Mouse (Mus musculus) embryo, embryonic 10.5 days (tissue): ENCODE measurements at regions not wholly inside any gene's neighbourhood (a gene's known extent, or its start where the extent isn't known, plus 50 kb on each side); places are given as distances from the start of the nearest gene placed in this dataset.

Experiments used
- DNase-seq: peaks from one replicate; pipeline ENCODE4 v3.0.0-alpha.2; 2015; ENCODE audit warnings: low spot score

DNA sequence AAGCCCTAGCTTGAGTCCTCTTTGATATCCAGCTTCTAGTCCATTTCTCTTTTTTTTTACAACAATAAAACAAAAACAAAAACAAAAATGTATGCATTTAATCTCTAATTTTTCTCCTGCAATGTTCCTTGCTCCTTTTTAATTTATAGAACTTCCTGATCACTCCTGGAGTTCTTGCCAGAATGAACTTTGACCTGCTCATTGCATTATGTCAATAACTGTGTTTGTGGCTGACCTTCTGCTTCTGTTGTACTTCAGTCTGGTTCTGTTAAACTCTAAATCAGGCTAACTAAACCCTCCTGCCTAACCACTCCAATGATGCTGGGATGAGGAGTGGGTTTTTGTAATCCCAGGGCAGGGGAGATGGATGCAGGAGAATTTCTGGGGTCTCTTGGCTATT lies 674.0 kb downstream of the Gsdmc2 start:
- DNase-seq: no peak

GRCm38 (mm10) chr15:63170171-63170570 lies 674.8 kb downstream of the Gsdmc2 start:
- DNase-seq: no peak

DNA sequence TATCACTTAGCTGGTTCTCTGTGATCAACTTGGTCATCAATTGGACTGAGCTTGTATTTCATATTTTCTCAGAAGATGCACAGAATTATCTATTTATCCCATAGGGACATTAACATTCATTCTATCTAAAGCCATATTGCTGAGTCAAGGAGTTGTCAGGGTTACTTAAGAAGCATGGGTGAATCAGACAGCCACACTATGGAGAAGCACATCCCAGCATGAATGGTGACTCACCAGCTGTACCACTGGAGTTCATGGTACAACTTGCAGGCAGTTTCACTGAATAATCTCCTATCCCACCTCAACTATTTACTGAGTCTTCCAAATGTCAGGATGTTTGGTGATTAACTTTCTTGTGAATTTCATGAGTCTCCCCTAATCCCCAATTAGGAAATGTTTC lies 678.6 kb downstream of the Gsdmc2 start:
- no peak for DNase-seq

- peak; percentile 49 for DNase-seq
These were observed 681.3 kb downstream of the Gsdmc2 start for GRCm38 (mm10) chr15:63163550-63164279.

DNA sequence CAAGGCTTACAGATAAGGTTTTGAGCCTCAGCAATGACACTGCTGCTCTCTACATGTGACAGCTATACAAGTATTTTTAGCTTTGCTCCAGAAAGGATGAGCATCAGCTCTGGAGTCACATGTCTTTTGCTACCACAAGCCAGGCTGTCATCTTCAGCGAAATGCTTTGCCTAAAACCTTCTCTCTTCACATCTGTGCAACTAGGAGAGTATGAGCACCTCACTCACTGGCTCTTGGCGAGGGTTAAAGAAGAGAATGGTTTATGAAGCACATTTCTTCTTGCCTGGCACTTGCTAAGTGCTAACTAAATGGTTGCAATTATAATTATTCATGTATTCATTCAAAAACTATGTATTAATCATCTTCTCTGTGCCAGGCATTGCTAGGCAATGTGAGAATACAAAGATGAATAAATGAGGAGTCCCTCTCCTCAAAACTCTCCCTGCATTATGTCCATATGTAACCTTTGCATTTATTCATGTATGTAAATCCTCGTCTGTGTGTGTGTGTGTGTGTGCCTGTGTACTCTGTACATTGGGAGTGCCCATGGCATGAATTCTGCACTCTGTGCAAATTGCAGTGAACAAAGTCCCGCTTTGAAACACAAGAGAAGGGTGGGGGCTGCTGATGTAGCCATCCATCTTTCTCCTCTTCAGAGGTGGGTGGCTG lies 682.0 kb downstream of the Gsdmc2 start:
- DNase-seq: no peak

DNA sequence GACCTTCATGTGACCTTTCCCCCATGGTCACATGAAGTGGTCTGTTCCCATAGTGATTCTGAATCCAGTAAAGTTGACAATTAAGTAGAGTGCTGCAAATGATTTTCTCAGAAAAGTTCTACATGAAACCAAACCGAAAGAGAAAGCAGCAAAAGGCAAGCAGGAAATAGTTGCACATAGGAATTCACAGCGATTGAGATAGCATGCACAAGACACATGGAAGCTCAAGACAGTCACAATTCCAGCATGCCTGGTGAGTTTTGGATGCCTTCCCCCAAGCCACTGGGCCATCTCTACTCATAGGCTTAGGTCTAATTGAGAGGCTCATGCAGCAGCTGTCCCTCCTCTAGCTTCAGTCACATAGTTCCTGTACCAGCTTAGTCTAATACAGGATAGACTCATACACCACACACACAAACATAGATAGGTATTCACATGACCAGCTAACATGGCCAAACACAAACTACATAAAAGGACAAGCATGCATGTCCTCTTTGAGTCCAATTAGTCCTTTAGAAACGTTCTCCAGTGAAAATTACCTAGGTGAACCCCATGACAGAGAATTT lies 721.8 kb downstream of the Gsdmc2 start:
- DNase-seq: no peak

DNA sequence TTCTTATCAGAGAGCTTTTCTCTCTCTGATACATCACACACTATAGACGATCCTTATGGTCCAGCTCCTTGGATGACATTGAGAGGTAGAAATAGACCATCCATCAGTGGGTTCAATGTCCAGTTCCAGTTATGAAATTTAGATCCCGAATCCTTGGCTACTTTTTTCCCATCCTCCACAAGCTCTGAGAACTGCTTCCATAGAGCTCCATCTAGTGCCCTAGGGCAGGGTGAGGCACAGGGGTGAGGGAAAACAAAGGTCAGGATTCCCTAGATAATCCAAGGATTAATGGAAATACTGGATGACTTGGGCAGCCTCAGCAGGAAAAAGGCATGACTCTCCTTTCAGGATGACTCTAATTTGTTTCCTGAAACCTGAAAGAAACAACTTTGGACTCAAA lies 732.1 kb downstream of the Gsdmc2 start:
- peak; percentile 18 for DNase-seq

- no peak for DNase-seq
These were observed 744.9 kb downstream of the Gsdmc2 start for GRCm38 (mm10) chr15:63100093-63100492.

- no peak for DNase-seq
These were observed 763.0 kb downstream of the Gsdmc2 start for GRCm38 (mm10) chr15:63081972-63082371.

GRCm38 (mm10) chr15:63079825-63080224 lies 765.2 kb downstream of the Gsdmc2 start:
- DNase-seq: no peak

DNA sequence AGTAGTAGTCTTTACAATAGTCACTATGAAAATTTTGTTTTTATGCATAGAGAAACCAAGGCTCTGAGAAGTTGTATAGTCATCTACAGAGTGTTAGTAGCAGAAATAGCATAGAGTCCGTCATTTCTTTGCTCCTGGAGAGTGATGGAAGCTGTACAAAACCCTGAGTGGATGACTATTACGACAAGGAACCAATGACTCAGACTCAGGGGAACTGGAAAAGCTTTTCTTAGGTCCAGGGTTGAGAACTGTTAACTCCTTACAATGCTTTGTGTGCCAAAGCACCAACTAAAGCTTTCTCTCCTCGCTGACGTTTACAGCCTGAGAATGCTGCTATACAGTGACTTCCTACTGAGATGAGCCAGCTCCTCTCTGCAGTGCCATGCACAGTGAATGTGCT lies 773.1 kb downstream of the Gsdmc2 start:
- no peak for DNase-seq

DNA sequence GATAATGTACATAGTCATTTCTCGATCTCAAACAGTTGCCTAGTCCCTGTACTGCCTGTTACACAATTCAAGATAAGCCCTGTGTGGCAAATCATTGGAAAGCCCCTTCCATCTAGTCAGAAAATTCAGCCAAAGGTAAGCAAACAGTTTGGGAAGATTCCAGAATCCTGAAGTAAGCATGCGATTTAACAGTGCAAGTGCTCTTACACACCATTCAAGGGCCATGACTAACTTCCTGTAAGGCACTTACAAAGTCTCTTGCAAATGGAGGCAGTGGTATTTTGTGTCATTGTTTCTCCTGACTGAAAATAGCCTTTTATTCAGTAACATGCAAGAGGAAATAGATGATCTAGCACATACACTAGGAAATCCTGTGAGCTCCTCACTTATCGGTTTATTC lies 777.9 kb downstream of the Gsdmc2 start:
- DNase-seq: no peak

- no peak for DNase-seq
These were observed 778.9 kb downstream of the Gsdmc2 start for GRCm38 (mm10) chr15:63066020-63066439.

DNA sequence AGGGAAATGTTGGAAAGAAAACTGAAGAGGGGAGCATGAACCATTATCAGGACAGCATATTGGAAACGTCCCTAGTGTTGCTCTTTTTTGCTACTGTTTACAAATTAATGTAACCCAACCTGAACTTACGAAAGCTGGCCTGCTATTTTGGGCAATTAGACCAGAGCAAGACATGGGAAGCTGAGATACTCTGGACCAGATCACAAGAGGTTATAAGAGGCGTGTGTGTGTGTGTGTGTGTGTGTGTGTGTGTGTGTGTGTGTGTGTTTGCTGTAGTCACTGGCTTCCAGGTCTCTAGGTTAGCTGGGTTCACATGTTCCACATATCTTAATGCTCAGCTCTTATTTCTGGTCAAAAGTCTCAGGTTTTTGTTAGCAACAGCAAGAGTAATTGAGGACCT lies 783.1 kb downstream of the Gsdmc2 start:
- no peak for DNase-seq

DNA sequence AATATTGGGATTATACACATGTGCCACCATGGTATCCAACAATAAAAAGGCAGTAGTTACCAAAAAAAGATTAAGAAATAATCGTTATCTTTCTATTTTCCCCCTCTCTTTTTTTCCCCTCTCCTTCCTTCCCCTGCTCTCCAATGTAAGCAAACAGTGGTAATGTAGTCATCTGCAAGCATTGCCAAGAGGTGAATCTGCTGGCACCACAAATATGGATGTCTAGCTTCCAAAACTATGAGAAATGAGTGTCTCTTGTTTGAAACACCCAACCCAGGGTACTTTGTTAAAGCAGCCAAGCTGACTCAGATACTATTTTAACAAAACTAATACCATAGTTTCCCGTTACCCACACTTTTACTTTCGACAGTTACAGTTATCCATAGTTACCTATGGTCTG lies 784.2 kb downstream of the Gsdmc2 start:
- no peak for DNase-seq

- peak; percentile 91 for DNase-seq
These were observed 792.3 kb downstream of the Gsdmc2 start for GRCm38 (mm10) chr15:63052570-63053255.

GRCm38 (mm10) chr15:63050033-63050432 lies 794.9 kb downstream of the Gsdmc2 start:
- no peak for DNase-seq

DNA sequence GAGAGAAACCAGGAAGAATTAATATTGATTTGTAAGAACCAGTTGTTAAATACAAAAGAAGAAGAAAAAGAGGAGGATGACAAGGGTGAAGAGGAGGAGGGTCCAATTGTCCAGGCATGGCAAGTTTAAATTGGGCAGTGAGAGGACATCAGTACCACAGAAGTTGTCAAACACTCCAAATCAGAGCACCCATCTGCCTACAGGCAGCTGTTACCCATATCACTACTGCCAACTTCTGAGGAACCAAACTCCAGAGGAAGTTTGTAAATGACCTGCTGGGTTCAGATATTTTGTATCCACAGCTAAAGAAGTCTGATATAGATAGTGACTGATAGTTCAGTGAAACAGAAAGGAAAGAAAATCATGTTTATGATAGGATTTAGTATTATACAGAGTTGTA lies 802.6 kb downstream of the Gsdmc2 start:
- no peak for DNase-seq

DNA sequence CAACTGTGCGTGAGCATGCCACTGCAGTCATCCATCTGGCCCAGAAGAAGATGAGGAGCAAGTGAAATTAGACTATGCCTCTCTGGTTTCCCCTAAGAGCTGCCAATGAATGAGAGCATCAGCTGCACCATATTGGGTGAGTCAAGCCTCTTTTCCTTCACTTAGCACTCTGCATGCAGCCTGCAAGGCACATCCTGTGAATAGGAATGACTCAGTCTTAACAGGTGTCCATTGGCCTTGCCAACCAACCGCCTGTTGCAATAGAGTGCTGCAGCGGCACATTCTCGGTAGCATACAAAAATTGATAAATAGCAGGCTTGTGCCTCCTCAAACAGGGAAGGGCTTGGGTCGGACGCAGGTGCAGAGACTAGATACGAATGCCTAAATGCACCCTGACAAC lies 808.7 kb downstream of the Gsdmc2 start:
- no peak for DNase-seq

DNA sequence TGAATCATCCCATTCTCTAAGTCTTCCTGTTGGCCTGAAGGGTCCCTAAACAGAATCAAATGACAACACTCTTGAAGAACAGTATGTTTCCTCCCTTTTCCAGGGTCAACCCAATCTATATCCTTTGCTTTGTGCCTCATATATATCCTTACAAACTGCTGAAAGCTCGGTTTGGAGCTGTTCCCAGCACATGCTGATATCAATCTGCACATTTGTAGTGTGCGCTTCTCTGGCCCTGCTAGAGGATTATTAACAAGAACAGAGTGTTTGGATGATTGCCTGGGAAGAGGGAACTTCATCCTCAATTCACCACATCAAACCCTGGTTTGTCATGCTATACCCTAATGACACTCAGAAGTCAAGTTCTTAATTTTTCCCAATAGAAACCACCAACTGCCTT lies 824.2 kb downstream of the Gsdmc2 start:
- no peak for DNase-seq

DNA sequence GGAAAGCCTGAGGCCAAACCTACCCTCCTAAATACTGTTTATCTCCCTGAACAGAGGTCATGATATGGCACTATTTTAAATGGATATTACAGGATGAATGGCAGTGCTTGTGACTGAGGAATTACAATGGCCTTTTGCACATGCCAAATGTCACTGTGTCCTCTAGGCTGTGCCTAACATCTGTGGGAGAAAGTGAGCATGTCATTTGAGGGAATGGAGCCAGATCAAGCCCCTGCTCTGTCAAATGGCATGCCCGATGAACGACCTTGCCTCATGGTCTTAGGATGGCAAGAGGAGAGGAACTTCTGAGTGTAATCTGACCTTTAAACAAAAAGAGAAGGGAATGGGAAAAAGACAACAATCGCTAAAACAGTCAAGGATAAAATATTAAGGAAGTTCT lies 827.0 kb downstream of the Gsdmc2 start:
- no peak for DNase-seq

DNA sequence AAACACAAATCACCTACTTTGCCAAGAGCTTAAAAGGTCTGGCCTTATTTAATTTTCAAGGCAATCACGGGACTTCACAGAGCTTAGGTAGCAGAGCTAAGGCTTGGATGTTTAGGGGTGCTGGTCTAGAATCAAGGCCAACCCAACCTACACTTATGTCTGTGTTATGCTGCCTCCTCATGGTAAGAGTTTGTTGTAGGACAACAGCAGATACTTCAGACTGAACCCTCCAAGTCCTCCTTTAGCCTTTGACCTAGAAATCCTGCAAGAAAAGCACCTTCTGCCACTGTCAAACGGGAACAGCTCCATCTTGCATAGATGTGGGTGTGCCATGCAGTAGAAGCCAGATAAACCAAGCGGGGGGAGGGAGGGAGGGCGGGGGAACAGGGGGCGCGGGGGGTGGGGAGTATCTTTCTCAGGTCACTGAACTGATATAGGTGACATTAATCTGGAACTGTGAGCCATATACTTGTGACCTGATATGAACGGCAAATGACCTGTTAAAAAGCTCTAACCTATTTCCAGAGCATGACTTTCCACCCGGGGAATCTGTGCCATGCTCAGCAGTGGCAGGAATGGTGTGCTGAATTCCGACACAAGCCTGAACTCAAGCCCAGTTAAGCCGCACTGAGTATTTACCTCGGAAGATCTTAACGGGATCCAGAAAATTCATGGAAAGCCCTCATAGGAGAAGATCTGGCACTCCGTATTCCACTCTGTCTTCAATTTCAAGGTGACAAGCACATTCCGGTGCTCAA lies 838.3 kb downstream of the Gsdmc2 start:
- peak; percentile 16 for DNase-seq
